Mouse (Mus musculus) neural tube, postnatal 0 days (tissue): ENCODE data around the gene Ifne. TPM values are rescaled to one million over a fixed set of nuclear protein-coding genes. Genes with fewer than 3 reads are reported as not detected.
A peak's percentile ranks its signal among the peaks of the same experiment; 100 is the strongest.

ENCODE experiments used
- microRNA counts: library from miRNA; unstranded; fragments of <30 nt; microRNA quantifications from one replicate; lab custom pipeline; 2015
- microRNA-seq: library from miRNA; unstranded; fragments of <30 nt; microRNA quantifications from one replicate; pipeline ENCODE4, GENCODE M21; 2016
- polyA plus RNA-seq: library from polyadenylated mRNA; unstranded; fragments of >200 nt; fragmentation: Nextera tagmentation; extraction: Ambion mirVana; gene quantifications from 2 replicates; pipeline ENCODE4 v1.2.1, GENCODE M21; 2015

Gene Ifne
- polyA plus RNA-seq = not detected in 2 replicates

DNA sequence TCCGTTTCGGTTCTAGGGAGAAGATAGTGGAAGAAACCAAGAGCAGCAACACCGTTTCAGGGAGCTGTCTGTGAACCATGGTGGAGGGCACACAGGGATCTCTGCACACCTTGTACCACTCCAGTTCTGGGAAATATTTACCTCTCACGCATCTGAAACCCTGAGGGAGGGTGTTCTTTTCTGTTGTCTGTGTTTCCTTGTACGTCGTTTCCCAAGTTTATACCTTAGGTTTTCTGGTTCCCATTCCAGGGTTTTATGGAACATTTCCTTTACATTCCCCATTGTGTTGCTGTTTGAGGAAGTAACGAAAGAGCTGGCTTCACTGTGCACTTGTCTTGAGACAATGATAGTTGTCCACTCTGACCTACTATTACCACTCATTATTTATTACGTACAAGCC, at the start of gene Ifne:
TSS of gene Ifne (minus strand) at position 101 of the 400 bp plus-strand sequence.

DNA sequence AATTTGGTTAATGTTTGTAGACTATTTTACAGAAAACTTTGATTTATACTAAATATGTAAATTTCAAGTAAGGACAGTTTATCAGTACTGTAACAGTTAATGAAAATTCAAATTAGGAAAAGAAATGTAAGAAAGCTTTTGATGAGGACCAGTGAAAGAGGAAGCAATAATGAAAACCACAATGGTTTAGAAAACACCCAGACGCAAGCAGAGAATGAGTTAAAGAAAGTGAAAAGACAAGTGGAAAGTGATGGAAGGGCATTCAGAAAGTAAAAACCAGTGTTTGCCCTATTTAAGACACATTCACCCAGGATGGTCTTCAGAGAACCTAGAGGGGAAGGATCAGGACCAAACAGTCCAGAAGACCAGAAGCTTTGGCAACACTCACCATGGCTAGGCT, 30.3 kb downstream of the Ifne start, which contains the start of gene Ifna1:
TSS of gene Ifna1 (plus strand) at position 390 of the 400 bp plus-strand sequence.

DNA sequence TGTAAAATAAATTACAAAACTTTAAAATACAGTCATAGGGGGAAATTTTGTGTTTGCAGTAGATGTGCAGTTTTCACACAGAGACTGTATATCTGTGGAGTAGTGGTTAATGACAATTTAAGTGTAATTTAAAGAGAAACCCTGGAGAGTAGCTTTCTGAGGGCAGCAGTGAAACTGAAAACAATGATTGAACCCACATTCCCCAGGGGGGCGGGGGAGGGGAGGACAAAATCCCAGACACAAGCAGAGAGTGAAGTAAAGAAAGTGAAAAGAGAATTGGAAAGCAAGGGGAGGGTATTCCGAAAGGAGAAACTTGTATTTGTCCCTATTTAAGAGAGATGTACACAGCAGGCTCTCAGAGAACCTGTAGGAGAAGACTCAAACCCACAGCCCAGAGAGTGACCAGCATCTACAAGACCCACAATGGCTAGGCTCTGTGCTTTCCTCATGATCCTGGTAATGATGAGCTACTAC, 38.5 kb downstream of the Ifne start, which contains the start of gene Ifna4:
TSS of gene Ifna4 (plus strand) at position 424 of the 474 bp plus-strand sequence.

DNA sequence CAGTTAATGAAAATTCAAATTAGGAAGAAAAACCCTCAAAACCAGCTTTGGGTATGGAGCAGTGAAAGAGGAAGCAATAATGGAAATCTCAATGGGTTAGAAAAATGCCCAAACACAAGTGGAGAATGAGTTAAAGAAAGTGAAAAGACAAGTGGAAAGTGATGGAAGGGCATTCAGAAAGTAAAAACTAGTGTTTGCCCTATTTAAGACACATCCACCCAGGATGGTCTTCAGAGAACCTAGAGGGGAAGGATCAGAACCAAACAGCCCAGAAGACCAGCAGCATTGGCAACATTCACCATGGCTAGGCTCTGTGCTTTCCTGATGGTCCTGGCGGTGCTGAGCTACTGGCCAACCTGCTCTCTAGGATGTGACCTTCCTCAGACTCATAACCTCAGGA, 44.8 kb downstream of the Ifne start, which contains the start of gene Ifna5:
TSS of gene Ifna5 (plus strand) at position 301 of the 400 bp plus-strand sequence.

MicroRNAs within 50 kb of the gene (microRNA counts, 519-probe panel; counts per million panel counts)
- 40.5 counts per million for microRNA mmu-miR-31 (lab: Ali Mortazavi, UCI)

Small RNA genes lying within 50 kb of the gene (microRNA-seq; reads per million reads assigned to microRNA genes)
- 160 reads per million, percentile 51 among the genes with 10 or more reads in this experiment for gene Mir31

Other genes starting within 250 kb of the Ifne start
- not detected in 2 replicates for gene C87499, start 245.8 kb downstream of the Ifne start, polyA plus RNA-seq
- gene Ifna13, start 235.7 kb downstream of the Ifne start, polyA plus RNA-seq = not detected in 2 replicates
- not detected in 2 replicates for gene Ifna16, start 203.3 kb downstream of the Ifne start, polyA plus RNA-seq
- not detected in 2 replicates for gene Ifna2, start 196.3 kb downstream of the Ifne start, polyA plus RNA-seq
- not detected in 2 replicates for gene Ifnab, start 188.8 kb downstream of the Ifne start, polyA plus RNA-seq
- 0.15 and 1.1 TPM in 2 replicates for gene Gm26566, start 158.4 kb downstream of the Ifne start, polyA plus RNA-seq
- 68.0 and 72.4 TPM in 2 replicates for gene Klhl9, start 157.7 kb downstream of the Ifne start, polyA plus RNA-seq
- gene Gm13271, start 125.3 kb downstream of the Ifne start, polyA plus RNA-seq = not detected in 2 replicates
- not detected in 2 replicates for gene Gm13283, start 120.1 kb downstream of the Ifne start, polyA plus RNA-seq
- 0.23 TPM in 1 of 2 replicates, not detected in the other for gene Gm13290, start 106.4 kb downstream of the Ifne start, polyA plus RNA-seq
- not detected in 2 replicates for gene Gm13289, start 103.3 kb downstream of the Ifne start, polyA plus RNA-seq
- not detected in 2 replicates for gene Gm13272, start 100.4 kb downstream of the Ifne start, polyA plus RNA-seq
- not detected in 2 replicates for gene Ifnz, start 98.1 kb downstream of the Ifne start, polyA plus RNA-seq
- not detected in 2 replicates for gene Gm13276, start 94.5 kb downstream of the Ifne start, polyA plus RNA-seq
- gene Gm13277, start 91.6 kb downstream of the Ifne start, polyA plus RNA-seq = not detected in 2 replicates
- not detected in 2 replicates for gene Gm13278, start 88.7 kb downstream of the Ifne start, polyA plus RNA-seq
- not detected in 2 replicates for gene Gm13275, start 85.7 kb downstream of the Ifne start, polyA plus RNA-seq
- not detected in 2 replicates for gene Gm13279, start 82.8 kb downstream of the Ifne start, polyA plus RNA-seq
- 0.22 and 0.46 TPM in 2 replicates for gene Gm13285, start 80.5 kb downstream of the Ifne start, polyA plus RNA-seq
- gene Gm13287, start 76.9 kb downstream of the Ifne start, polyA plus RNA-seq = not detected in 2 replicates
- gene Gm13288, start 74.7 kb downstream of the Ifne start, polyA plus RNA-seq = not detected in 2 replicates
- not detected in 2 replicates for gene Ifna7, start 64.0 kb downstream of the Ifne start, polyA plus RNA-seq
- gene Ifna11, start 60.2 kb downstream of the Ifne start, polyA plus RNA-seq = not detected in 2 replicates
- not detected in 2 replicates for gene Ifna6, start 52.8 kb downstream of the Ifne start, polyA plus RNA-seq
- not detected in 2 replicates for gene Ifna5, start 44.7 kb downstream of the Ifne start, polyA plus RNA-seq
- gene Ifna4, start 38.3 kb downstream of the Ifne start, polyA plus RNA-seq = not detected in 2 replicates
- gene Ifna1, start 30.1 kb downstream of the Ifne start, polyA plus RNA-seq = not detected in 2 replicates